In genomic region chr6:149471477-149471876, GRCm38 (mm10) we compare ENCODE assay signal across 15 mouse cellular contexts.
"Had no signal": no experiment of that assay in that cellular context is flagged by ENCODE, and none has a peak within 500 bp of the region (broad histone marks: within the 10 kb centered on the region; RNA-seq: fewer than 3 reads in every experiment).

No protein-coding gene starts in this region.

- H3K4me2 ChIP-seq: limb, embryonic 13.5 days; midbrain, embryonic 12.5 days; stomach, embryonic 15.5 days had no signal

- H3K9me3 ChIP-seq: limb, embryonic 13.5 days; midbrain, embryonic 12.5 days; stomach, embryonic 15.5 days had no signal

- H3K4me1 ChIP-seq: limb, embryonic 13.5 days; midbrain, embryonic 12.5 days; stomach, embryonic 15.5 days had no signal

- H3K36me3 ChIP-seq: limb, embryonic 13.5 days; midbrain, embryonic 12.5 days; stomach, embryonic 15.5 days had no signal

- H3K27me3 ChIP-seq: limb, embryonic 13.5 days; midbrain, embryonic 12.5 days; stomach, embryonic 15.5 days had no signal

- ATAC-seq: midbrain, embryonic 16.5 days had no signal

- DNase-seq: kidney, adult 11 months; kidney, postnatal 10 days; kidney, postnatal 4 days; left cerebral cortex, postnatal 4 days; lung, adult 18-20 months; retina, postnatal 1 day; right cerebral cortex, postnatal 4 days; spleen, adult 18-20 months; thymus, postnatal 14 days had no signal

- H3K27ac ChIP-seq: layer of hippocampus, adult 2 months; limb, embryonic 13.5 days; liver, embryonic 14.5 days; midbrain, embryonic 12.5 days; stomach, embryonic 15.5 days had no signal

- H3K9ac ChIP-seq: limb, embryonic 13.5 days; liver, embryonic 14.5 days; midbrain, embryonic 12.5 days; stomach, embryonic 15.5 days had no signal

- H3K4me3 ChIP-seq: layer of hippocampus, adult 2 months; limb, embryonic 13.5 days; midbrain, embryonic 12.5 days; stomach, embryonic 15.5 days had no signal
